Mouse (Mus musculus) frontal cortex, adult (tissue): ENCODE measurements around the gene Mapk10.

Experiments used
- ATAC-seq: cut with Nextera tagmentation; 2 replicates; pipeline ENCODE4 v1.9.2; 2017; ENCODE audit warnings: mild to moderate bottlenecking, moderate library complexity, mixed read lengths; ENCODE audit not compliant: low TSS enrichment

The Mapk10 gene

GRCm38 (mm10) chr5:103166755-103167154 is 44.4 kb downstream of the Mapk10 start:
- no peak for ATAC-seq

GRCm38 (mm10) chr5:103164022-103164421 is 47.1 kb downstream of the Mapk10 start:
- ATAC-seq, result no peak

- ATAC-seq, result no peak
These were observed 49.6 kb downstream of the Mapk10 start for GRCm38 (mm10) chr5:103161574-103161973.

- peak; percentile 71 for ATAC-seq
These were observed 50.0 kb downstream of the Mapk10 start for GRCm38 (mm10) chr5:103161196-103161540.

- peak; percentile 15; the same call in 1 of the 2 replicates for ATAC-seq
These were observed 50.6 kb downstream of the Mapk10 start for GRCm38 (mm10) chr5:103160314-103161195.

GRCm38 (mm10) chr5:103140935-103141334 is 70.2 kb downstream of the Mapk10 start:
- ATAC-seq, result peak; percentile 64

GRCm38 (mm10) chr5:103134839-103135238 is 76.3 kb downstream of the Mapk10 start:
- ATAC-seq, result no peak

- 0 out of 2 replicates have a peak, but pooled peaks have one; percentile 14 for ATAC-seq
These were observed 77.5 kb downstream of the Mapk10 start for GRCm38 (mm10) chr5:103133626-103134025.

- ATAC-seq, result no peak
These were observed 78.3 kb downstream of the Mapk10 start for GRCm38 (mm10) chr5:103132814-103133213.

GRCm38 (mm10) chr5:103119618-103120017 is 91.5 kb downstream of the Mapk10 start:
- ATAC-seq, result no peak

- ATAC-seq, result no peak
These were observed 95.6 kb downstream of the Mapk10 start for GRCm38 (mm10) chr5:103115571-103115970.

- no peak; the same call in 1 of the 2 replicates for ATAC-seq
These were observed 98.7 kb downstream of the Mapk10 start for GRCm38 (mm10) chr5:103112471-103112870.

GRCm38 (mm10) chr5:103109409-103109808 is 101.7 kb downstream of the Mapk10 start:
- no peak for ATAC-seq

- peak; percentile 69 for ATAC-seq
These were observed 105.4 kb downstream of the Mapk10 start for GRCm38 (mm10) chr5:103105441-103106414.

- no peak for ATAC-seq
These were observed 107.1 kb downstream of the Mapk10 start for GRCm38 (mm10) chr5:103104082-103104481.

GRCm38 (mm10) chr5:103102876-103103393 is 108.2 kb downstream of the Mapk10 start:
- no peak for ATAC-seq

GRCm38 (mm10) chr5:103102176-103102575 is 109.0 kb downstream of the Mapk10 start:
- ATAC-seq, result no peak

- ATAC-seq, result peak; percentile 39
These were observed 117.0 kb downstream of the Mapk10 start for GRCm38 (mm10) chr5:103094166-103094565.

- ATAC-seq, result peak; percentile 62
These were observed 125.3 kb downstream of the Mapk10 start for GRCm38 (mm10) chr5:103085844-103086243.

GRCm38 (mm10) chr5:103075451-103075850 is 135.7 kb downstream of the Mapk10 start:
- no peak for ATAC-seq

- ATAC-seq, result no peak
These were observed 138.8 kb downstream of the Mapk10 start for GRCm38 (mm10) chr5:103072200-103072825.
